Mouse (Mus musculus) liver, adult 2 months (tissue): ENCODE results near the gene Gm43738. TPM values are rescaled to one million over a fixed set of nuclear protein-coding genes. Genes with fewer than 3 reads are reported as not detected.

Experiments
- DNase-seq: peaks from one replicate; pipeline ENCODE4 v3.0.0-alpha.2; 2011; ENCODE audit warnings: low read depth, low spot score; ENCODE audit errors: extremely low read depth
- H3K27ac ChIP-seq: fragments of 200-500 bp; replicated peaks from 2 replicates; pipeline ENCODE4 v1.5.1; 2012; ENCODE audit warnings: low read depth, mild to moderate bottlenecking, control low read depth, inconsistent platforms, low read length; ENCODE audit not compliant: insufficient read depth
- H3K27me3 ChIP-seq: fragments of 200-500 bp; 2 replicates; pipeline ENCODE4 v1.6.1; 2012; ENCODE audit warnings: mild to moderate bottlenecking, moderate library complexity, low read length, inconsistent platforms; ENCODE audit not compliant: control insufficient read depth, insufficient read depth
- H3K36me3 ChIP-seq: fragments of 200-500 bp; 2 replicates; pipeline ENCODE4 v1.6.1; 2012; ENCODE audit warnings: low read length, inconsistent platforms; ENCODE audit not compliant: control insufficient read depth, insufficient read depth
- H3K4me1 ChIP-seq: fragments of 200-500 bp; 2 replicates; pipeline ENCODE4 v1.6.1; 2011; ENCODE audit warnings: low read length; ENCODE audit not compliant: control insufficient read depth, insufficient read depth
- H3K4me3 ChIP-seq: fragments of 200-500 bp; 2 replicates; pipeline ENCODE4 v1.5.1; 2011; ENCODE audit warnings: low read depth, mild to moderate bottlenecking, control low read depth, low read length, moderate library complexity; ENCODE audit not compliant: insufficient read depth
- H3K79me2 ChIP-seq: fragments of 200-500 bp; 2 replicates; pipeline ENCODE4 v1.6.1; 2012; ENCODE audit warnings: inconsistent platforms, mild to moderate bottlenecking, low read length, moderate library complexity; ENCODE audit not compliant: control insufficient read depth, insufficient read depth
- H3K9ac ChIP-seq: fragments of 200-500 bp; 2 replicates; pipeline ENCODE4 v1.6.1; 2012; ENCODE audit warnings: low read depth, mild to moderate bottlenecking, control low read depth, inconsistent platforms, low read length
- CTCF ChIP-seq: fragments of 200-500 bp; IDR thresholded peaks from 2 replicates; pipeline ENCODE4 v1.5.1; 2011; ENCODE audit warnings: low read depth, low read length, control low read depth
- POLR2A ChIP-seq: fragments of 200-500 bp; IDR thresholded peaks from 2 replicates; pipeline ENCODE4 v1.6.1; 2011; ENCODE audit warnings: low read length, control low read depth; ENCODE audit not compliant: insufficient read depth; ENCODE audit errors: extremely low read depth
- WGBS: fragments of 180-500 bp; shearing (Covaris S2); methylation state at CpG from one replicate; pipeline ENCODE4 v1.1.7; 2018; 5-methylcytosine and 5-hydroxymethylcytosine counted together
- polyA plus RNA-seq: library from polyadenylated mRNA; depleted of rRNA; stranded (reverse); fragments of >200 nt; gene quantifications from 2 replicates; pipeline ENCODE4 v1.2.3, GENCODE M21; 2012; rRNA removed
- total RNA-seq: library from RNA; depleted of rRNA; stranded (reverse); fragments of >200 nt; gene quantifications from 2 replicates; pipeline ENCODE4 v1.2.3, GENCODE M21; 2014; rRNA removed

Gm43738 gene
- total and polyA plus RNA-seq, 2 experiments, result 0.05 TPM; not detected in 1

DNA sequence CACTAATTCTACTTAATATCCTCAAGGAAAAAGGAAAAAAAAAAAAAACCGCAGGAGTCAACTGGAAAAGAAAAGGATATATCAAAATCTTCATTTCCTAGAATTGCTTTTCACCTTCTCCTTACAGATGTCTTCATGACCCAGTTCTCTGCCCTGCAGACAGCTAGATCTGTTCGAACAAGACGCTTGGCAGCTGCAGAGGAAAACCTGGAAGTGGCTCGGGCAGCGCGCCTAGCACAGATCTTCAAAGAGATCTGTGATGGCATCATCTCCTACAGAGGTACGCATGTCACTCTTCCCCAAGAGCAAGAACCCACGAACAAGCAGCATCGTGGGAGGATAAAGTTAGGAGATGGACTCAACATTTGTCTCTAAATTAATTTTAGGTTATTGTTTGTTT is 42.5 kb downstream of the Gm43738 start:
- 97% methylated on average over 9 of the region's 9 CpGs for WGBS
- Histone ChIP-seq H3K9ac (no peak overlapping the region), H3K4me3 (no peak overlapping the region), H3K36me3 (peaks cover 62% of the 10 kb centered on the region), H3K27me3 (no peaks in the 10 kb centered on the region), H3K4me1 (no peaks in the 10 kb centered on the region), H3K27ac (no peak overlapping the region), H3K79me2 (no peaks in the 10 kb centered on the region)
- no peak for DNase-seq
- no peak for TF ChIP-seq CTCF
- TF ChIP-seq POLR2A, result no peak

DNA sequence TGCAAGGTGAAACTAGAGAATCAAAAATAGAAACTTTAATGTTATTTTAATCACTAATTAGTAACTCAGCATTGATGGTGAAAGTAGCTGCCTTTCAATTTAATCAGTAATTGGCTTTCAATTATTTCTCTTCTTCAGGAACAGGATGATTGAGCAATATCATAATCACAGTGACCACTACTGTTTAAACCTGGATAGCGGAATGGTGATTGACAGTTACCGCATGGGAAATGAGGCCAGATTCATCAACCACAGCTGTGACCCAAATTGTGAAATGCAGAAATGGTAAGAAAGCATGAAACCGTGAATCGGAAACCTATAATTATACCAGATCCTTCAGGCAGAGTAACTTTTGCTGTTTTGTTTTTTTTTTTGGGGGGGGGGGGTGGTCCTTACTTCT is 57.5 kb downstream of the Gm43738 start:
- no peak overlapping the region for H3K9ac ChIP-seq
- no peaks in the 10 kb centered on the region for H3K79me2 ChIP-seq
- no peak overlapping the region for H3K4me3 ChIP-seq
- peaks cover 58% of the 10 kb centered on the region for H3K36me3 ChIP-seq
- no peak overlapping the region for H3K27ac ChIP-seq
- TF ChIP-seq POLR2A (no peak), CTCF (no peak)
- H3K27me3 ChIP-seq, result no peaks in the 10 kb centered on the region
- no peak for DNase-seq
- 85% methylated on average over 4 of the region's 4 CpGs for WGBS
- H3K4me1 ChIP-seq, result no peaks in the 10 kb centered on the region

Other genes starting within 250 kb of the Gm43738 start
- gene Msto1, start 187.1 kb downstream of the Gm43738 start, total RNA-seq, result 5.6 and 7.4 TPM in 2 replicates
- 12.1 and 15.4 TPM in 2 replicates for gene Msto1, start 187.1 kb downstream of the Gm43738 start, polyA plus RNA-seq
- 11.8 and 14.4 TPM in 2 replicates for gene Ash1l, start 150.5 kb downstream of the Gm43738 start, total RNA-seq
- 3.3 and 3.9 TPM in 2 replicates for gene Ash1l, start 150.5 kb downstream of the Gm43738 start, polyA plus RNA-seq
- 50.6 and 66.8 TPM in 2 replicates for gene Dap3, start 149.9 kb downstream of the Gm43738 start, total RNA-seq
- 21.8 and 32.6 TPM in 2 replicates for gene Dap3, start 149.9 kb downstream of the Gm43738 start, polyA plus RNA-seq
- 4.0 and 4.8 TPM in 2 replicates for gene Rusc1, start 7.8 kb downstream of the Gm43738 start, total RNA-seq
- gene Rusc1, start 7.8 kb downstream of the Gm43738 start, polyA plus RNA-seq, result 14.0 and 18.3 TPM in 2 replicates
- 467 and 510 TPM in 2 replicates for gene Fdps, start 860 bp upstream of the Gm43738 start, total RNA-seq
- gene Fdps, start 860 bp upstream of the Gm43738 start, polyA plus RNA-seq, result 388 and 397 TPM in 2 replicates
- gene Pklr, start 35.0 kb upstream of the Gm43738 start, total RNA-seq, result 69.7 and 91.1 TPM in 2 replicates
- 387 and 512 TPM in 2 replicates for gene Pklr, start 35.0 kb upstream of the Gm43738 start, polyA plus RNA-seq
- 0.09 and 0.20 TPM in 2 replicates for gene Hcn3, start 59.1 kb upstream of the Gm43738 start, total RNA-seq
- 0.19 and 0.44 TPM in 2 replicates for gene Hcn3, start 59.1 kb upstream of the Gm43738 start, polyA plus RNA-seq
- 7.4 and 9.3 TPM in 2 replicates for gene Clk2, start 63.7 kb upstream of the Gm43738 start, total RNA-seq
- 14.6 and 23.9 TPM in 2 replicates for gene Clk2, start 63.7 kb upstream of the Gm43738 start, polyA plus RNA-seq
- gene Scamp3, start 76.4 kb upstream of the Gm43738 start, total RNA-seq, result 9.1 and 15.6 TPM in 2 replicates
- gene Scamp3, start 76.4 kb upstream of the Gm43738 start, polyA plus RNA-seq, result 105 and 120 TPM in 2 replicates
- 0.09 and 0.54 TPM in 2 replicates for gene Fam189b, start 82.0 kb upstream of the Gm43738 start, total RNA-seq
- 1.8 and 4.1 TPM in 2 replicates for gene Fam189b, start 82.0 kb upstream of the Gm43738 start, polyA plus RNA-seq
- 24.1 and 32.7 TPM in 2 replicates for gene Gba, start 101.8 kb upstream of the Gm43738 start, total RNA-seq
- 33.2 and 36.6 TPM in 2 replicates for gene Gba, start 101.8 kb upstream of the Gm43738 start, polyA plus RNA-seq
- 0.92 and 1.4 TPM in 2 replicates for gene Thbs3, start 114.1 kb upstream of the Gm43738 start, total RNA-seq
- 0.85 and 1.2 TPM in 2 replicates for gene Thbs3, start 114.1 kb upstream of the Gm43738 start, polyA plus RNA-seq
- 105 and 122 TPM in 2 replicates for gene Mtx1, start 126.0 kb upstream of the Gm43738 start, total RNA-seq
- gene Mtx1, start 126.0 kb upstream of the Gm43738 start, polyA plus RNA-seq, result 167 and 187 TPM in 2 replicates
- 0.60 and 1.7 TPM in 2 replicates for gene Muc1, start 128.0 kb upstream of the Gm43738 start, total RNA-seq
- 1.3 and 1.7 TPM in 2 replicates for gene Muc1, start 128.0 kb upstream of the Gm43738 start, polyA plus RNA-seq
- 45.1 and 60.3 TPM in 2 replicates for gene Krtcap2, start 144.9 kb upstream of the Gm43738 start, total RNA-seq
- 157 and 197 TPM in 2 replicates for gene Krtcap2, start 144.9 kb upstream of the Gm43738 start, polyA plus RNA-seq
- 0.07 and 0.18 TPM in 2 replicates for gene Trim46, start 145.2 kb upstream of the Gm43738 start, total RNA-seq
- gene Trim46, start 145.2 kb upstream of the Gm43738 start, polyA plus RNA-seq, result 0.16 and 0.25 TPM in 2 replicates
- gene Dpm3, start 158.3 kb upstream of the Gm43738 start, total RNA-seq, result 102 and 131 TPM in 2 replicates
- 243 and 245 TPM in 2 replicates for gene Dpm3, start 158.3 kb upstream of the Gm43738 start, polyA plus RNA-seq
- 6.4 and 7.0 TPM in 2 replicates for gene Slc50a1, start 169.5 kb upstream of the Gm43738 start, total RNA-seq
- gene Slc50a1, start 169.5 kb upstream of the Gm43738 start, polyA plus RNA-seq, result 36.3 and 41.2 TPM in 2 replicates
- 22.1 and 35.2 TPM in 2 replicates for gene Efna1, start 180.0 kb upstream of the Gm43738 start, total RNA-seq
- gene Efna1, start 180.0 kb upstream of the Gm43738 start, polyA plus RNA-seq, result 73.1 and 73.4 TPM in 2 replicates
- gene Efna3, start 221.9 kb upstream of the Gm43738 start, total RNA-seq, result not detected in 2 replicates
- gene Efna3, start 221.9 kb upstream of the Gm43738 start, polyA plus RNA-seq, result not detected in 2 replicates
- not detected in 2 replicates for gene Efna4, start 236.9 kb upstream of the Gm43738 start, total RNA-seq
- gene Efna4, start 236.9 kb upstream of the Gm43738 start, polyA plus RNA-seq, result 0.06 and 0.27 TPM in 2 replicates
- gene Adam15, start 248.9 kb upstream of the Gm43738 start, total RNA-seq, result 1.4 and 2.6 TPM in 2 replicates
- gene Adam15, start 248.9 kb upstream of the Gm43738 start, polyA plus RNA-seq, result 4.7 and 5.4 TPM in 2 replicates